Mouse (Mus musculus) G1E (cell line): ENCODE data around the gene Tnfrsf8. TPM values are rescaled to one million over a fixed set of nuclear protein-coding genes. Genes with fewer than 3 reads are reported as not detected.

Source experiments
- ATAC-seq: 2 replicates; pipeline ENCODE4 v1.8.0; 2016; ENCODE audit warnings: mild to moderate bottlenecking; ENCODE audit not compliant: insufficient number of reproducible peaks, poor library complexity, low FRiP score, severe bottlenecking; ENCODE audit errors: extremely low read depth
- DNase-seq: peaks from one replicate; pipeline ENCODE4 v3.0.0; 2012; ENCODE audit warnings: low spot score
- H3K27me3 ChIP-seq: 2 replicates; pipeline ENCODE4 v1.6.1; 2012; ENCODE audit warnings: mild to moderate bottlenecking, low read length, inconsistent platforms; ENCODE audit not compliant: insufficient read depth
- H3K36me3 ChIP-seq: replicated peaks from 2 replicates; pipeline ENCODE3; 2012; ENCODE audit warnings: mild to moderate bottlenecking, inconsistent platforms
- H3K4me1 ChIP-seq: 2 replicates; pipeline ENCODE4 v1.6.1; 2012; ENCODE audit warnings: low read depth, low read length, inconsistent platforms, mixed read lengths; ENCODE audit not compliant: insufficient read depth
- H3K4me3 ChIP-seq: 2 replicates; pipeline ENCODE4 v1.5.1; 2012; ENCODE audit warnings: low read depth, mild to moderate bottlenecking, inconsistent platforms, low read length, moderate library complexity, mixed read lengths
- H3K9me3 ChIP-seq: replicated peaks from 2 replicates; pipeline ENCODE4 v1.6.1; 2012; ENCODE audit warnings: inconsistent platforms
- CTCF ChIP-seq: IDR thresholded peaks from 2 replicates; pipeline ENCODE4 v1.5.1; 2012; ENCODE audit warnings: low read depth, low read length, inconsistent platforms, mixed read lengths
- GATA1 ChIP-seq: IDR thresholded peaks from 2 replicates; pipeline ENCODE4 v1.6.1; 2012; ENCODE audit warnings: borderline replicate concordance, low read length, inconsistent platforms, mixed read lengths
- GATA2 ChIP-seq: IDR thresholded peaks from 2 replicates; pipeline ENCODE4 v1.6.1; 2012; ENCODE audit warnings: low read depth, low read length, inconsistent platforms, borderline replicate concordance
- POLR2AphosphoS5 ChIP-seq: IDR thresholded peaks from 2 replicates; pipeline ENCODE4 v1.6.1; 2012; ENCODE audit warnings: low read depth, low read length, inconsistent platforms; ENCODE audit not compliant: insufficient replicate concordance
- TAL1 ChIP-seq: conservative IDR thresholded peaks from 2 replicates; pipeline ENCODE4 v1.6.1; 2012; ENCODE audit warnings: low read depth, low read length, inconsistent platforms, mixed read lengths
- polyA plus RNA-seq: library from polyadenylated mRNA; stranded (reverse); fragments of >175 nt; gene quantifications from 2 replicates; pipeline ENCODE4 v1.2.3, GENCODE M21; 2012
- total RNA-seq, 2 experiments: library from RNA; stranded (forward) in 1 of 2; stranded (reverse) in 1 of 2; fragments of 200-1000 nt in 1 of 2; fragments of >200 nt in 1 of 2; fragmentation: Nextera tagmentation in 1 of 2; gene quantifications; 2 replicates each; pipeline ENCODE4 v1.2.3; 2014 to 2017

Gene Tnfrsf8
- total and polyA plus RNA-seq, 3 experiments, result 0.16 TPM; not detected in 2

GRCm38 (mm10) chr4:145284675-145285074 is 30.3 kb downstream of the Tnfrsf8 start:
- TF ChIP-seq GATA1 (no peak), TAL1 (no peak), GATA2 (no peak), CTCF (no peak), POLR2AphosphoS5 (no peak)
- peaks cover 37% of the 10 kb centered on the region for H3K9me3 ChIP-seq
- ATAC-seq, result no peak

GRCm38 (mm10) chr4:145283441-145283840 is 31.5 kb downstream of the Tnfrsf8 start:
- H3K4me3 ChIP-seq, result no peak overlapping the region
- ATAC-seq (no peak), DNase-seq (no peak)
- TF ChIP-seq TAL1, result no peak
- no peak for TF ChIP-seq GATA1
- TF ChIP-seq CTCF, result no peak
- no peak for TF ChIP-seq POLR2AphosphoS5
- no peak for TF ChIP-seq GATA2
- no peaks in the 10 kb centered on the region for H3K27me3 ChIP-seq
- H3K36me3 ChIP-seq, result no peaks in the 10 kb centered on the region
- no peaks in the 10 kb centered on the region for H3K4me1 ChIP-seq
- peaks cover 38% of the 10 kb centered on the region for H3K9me3 ChIP-seq

More at GRCm38 (mm10) chr4:145284675-145285074, 30.3 kb downstream of the Tnfrsf8 start:
- no peaks in the 10 kb centered on the region for H3K36me3 ChIP-seq
- no peaks in the 10 kb centered on the region for H3K27me3 ChIP-seq
- no peak for DNase-seq
- H3K4me3 ChIP-seq, result no peak overlapping the region
- no peaks in the 10 kb centered on the region for H3K4me1 ChIP-seq

GRCm38 (mm10) chr4:145280966-145281365 is 34.0 kb downstream of the Tnfrsf8 start:
- Histone ChIP-seq H3K4me3 (no peak overlapping the region), H3K4me1 (no peaks in the 10 kb centered on the region), H3K36me3 (no peaks in the 10 kb centered on the region), H3K9me3 (peaks cover 54% of the 10 kb centered on the region), H3K27me3 (no peaks in the 10 kb centered on the region)
- TF ChIP-seq GATA2, result no peak
- no peak for TF ChIP-seq POLR2AphosphoS5
- no peak for ATAC-seq
- no peak for DNase-seq

- no peak overlapping the region for H3K4me3 ChIP-seq
- peaks cover 53% of the 10 kb centered on the region for H3K9me3 ChIP-seq
- H3K27me3 ChIP-seq, result no peaks in the 10 kb centered on the region
- H3K36me3 ChIP-seq, result no peaks in the 10 kb centered on the region
- no peak for DNase-seq
- H3K4me1 ChIP-seq, result no peaks in the 10 kb centered on the region
- no peak for ATAC-seq
- TF ChIP-seq GATA2 (no peak), POLR2AphosphoS5 (no peak), TAL1 (no peak), GATA1 (no peak), CTCF (no peak)
These were observed 36.1 kb downstream of the Tnfrsf8 start for GRCm38 (mm10) chr4:145278724-145279370.

- peaks cover 52% of the 10 kb centered on the region for H3K9me3 ChIP-seq
- TF ChIP-seq TAL1 (no peak), GATA2 (no peak), CTCF (no peak), POLR2AphosphoS5 (no peak), GATA1 (no peak)
- H3K27me3 ChIP-seq, result no peaks in the 10 kb centered on the region
- ATAC-seq (no peak), DNase-seq (no peak)
- H3K4me1 ChIP-seq, result no peaks in the 10 kb centered on the region
- H3K36me3 ChIP-seq, result no peaks in the 10 kb centered on the region
- H3K4me3 ChIP-seq, result no peak overlapping the region
These were observed 36.7 kb downstream of the Tnfrsf8 start for GRCm38 (mm10) chr4:145278231-145278630.

GRCm38 (mm10) chr4:145276368-145277249 is 38.4 kb downstream of the Tnfrsf8 start:
- H3K4me3 ChIP-seq, result no peak overlapping the region
- H3K27me3 ChIP-seq, result no peaks in the 10 kb centered on the region
- TF ChIP-seq CTCF (no peak), GATA2 (no peak), GATA1 (no peak), POLR2AphosphoS5 (no peak), TAL1 (no peak)
- no peaks in the 10 kb centered on the region for H3K4me1 ChIP-seq
- ATAC-seq (no peak), DNase-seq (no peak)
- H3K9me3 ChIP-seq, result peaks cover 52% of the 10 kb centered on the region
- H3K36me3 ChIP-seq, result no peaks in the 10 kb centered on the region
